Mouse (Mus musculus) liver (tissue): ENCODE measurements at regions not wholly inside any gene's neighbourhood (a gene's known extent, or its start where the extent isn't known, plus 50 kb on each side); places are given as distances from the start of the nearest gene placed in this dataset.
"Not testable (repeated sequence)": the region's sequence is repeated elsewhere in the genome, so short reads cannot be mapped to it uniquely, and the experiment has no call there.

Experiments
- DNase-seq: peaks from one replicate; pipeline ENCODE4 v3.0.0-alpha.2; 2020; ENCODE audit warnings: mixed read lengths

DNA sequence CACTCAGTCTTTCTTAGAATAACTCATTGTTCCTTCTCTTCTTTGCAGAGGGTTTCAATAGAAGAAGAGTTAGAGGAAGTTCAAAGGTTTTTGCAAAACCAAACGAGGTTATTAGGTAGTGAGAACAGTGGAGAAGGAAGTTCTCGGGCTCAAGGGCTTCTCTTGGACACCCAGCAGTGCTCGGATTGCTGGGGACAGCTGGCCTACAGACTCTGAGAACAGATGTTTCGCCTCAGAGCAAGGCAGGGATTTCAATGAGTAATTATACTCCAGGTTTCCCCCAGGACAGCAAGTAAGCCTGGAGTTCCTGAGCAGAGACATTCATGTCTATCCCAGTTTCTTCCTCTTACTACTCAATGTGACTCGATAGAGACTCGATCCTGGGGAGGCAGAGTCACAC is 94.4 kb downstream of the Cd24a start:
- DNase-seq: no peak

DNA sequence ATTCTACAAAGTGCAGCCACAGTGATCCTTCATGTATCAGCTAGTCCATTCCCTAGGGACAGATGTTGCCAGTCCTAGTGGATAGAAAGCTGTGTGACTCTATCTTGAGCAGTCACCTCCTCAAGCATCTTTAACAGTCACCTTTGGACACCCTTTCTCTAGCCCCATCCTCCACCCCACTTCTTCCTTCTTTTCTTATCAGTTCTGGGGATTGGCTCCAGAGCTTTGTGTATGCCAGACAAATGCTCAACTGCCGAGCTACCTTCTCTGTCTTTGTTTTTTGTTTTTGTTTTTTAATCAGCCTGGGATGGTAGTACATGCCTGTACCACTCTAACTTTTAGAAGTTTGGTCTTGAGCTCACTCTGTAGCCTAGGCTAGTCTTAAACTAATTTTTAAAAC is 96.7 kb downstream of the Cd24a start:
- no peak for DNase-seq

DNA sequence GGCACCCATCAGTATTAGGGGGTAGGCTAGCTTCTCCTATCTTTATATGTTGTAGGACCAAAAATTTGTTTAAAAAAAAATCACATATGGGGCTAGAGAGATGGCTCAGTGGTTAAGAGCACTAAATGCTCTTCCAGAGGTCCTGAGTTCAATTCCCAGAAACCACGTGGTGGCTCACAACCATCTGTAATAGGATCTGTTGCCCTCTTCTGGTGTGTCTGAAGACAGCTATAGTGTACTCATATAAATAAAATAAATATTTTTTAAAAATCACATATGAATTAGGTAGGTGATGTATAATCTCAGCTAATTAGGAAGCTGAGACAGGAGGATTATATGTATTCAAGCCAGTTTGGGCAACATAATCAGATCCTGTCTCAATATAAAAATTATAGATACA is 97.4 kb downstream of the Cd24a start:
- DNase-seq: not testable (repeated sequence)

DNA sequence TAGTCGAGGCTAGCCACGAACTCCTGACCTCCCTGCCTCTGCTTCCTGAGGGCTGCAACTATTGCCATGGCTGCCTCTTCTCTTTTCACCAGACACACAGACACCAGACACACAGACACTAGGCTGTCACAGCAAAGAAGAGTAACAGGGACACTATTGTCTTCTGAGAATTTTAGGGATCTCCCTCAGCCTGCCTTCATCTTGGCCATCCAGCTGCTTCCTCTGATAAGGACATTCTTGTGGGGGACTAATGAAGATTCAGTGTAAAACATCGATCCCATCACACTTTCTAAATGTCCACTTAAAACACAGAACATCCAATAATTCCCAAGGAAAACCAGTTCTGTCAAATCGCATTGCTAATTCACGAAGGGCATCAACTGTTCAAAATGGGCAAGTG is 98.2 kb downstream of the Cd24a start:
- peak; percentile 42 for DNase-seq

DNA sequence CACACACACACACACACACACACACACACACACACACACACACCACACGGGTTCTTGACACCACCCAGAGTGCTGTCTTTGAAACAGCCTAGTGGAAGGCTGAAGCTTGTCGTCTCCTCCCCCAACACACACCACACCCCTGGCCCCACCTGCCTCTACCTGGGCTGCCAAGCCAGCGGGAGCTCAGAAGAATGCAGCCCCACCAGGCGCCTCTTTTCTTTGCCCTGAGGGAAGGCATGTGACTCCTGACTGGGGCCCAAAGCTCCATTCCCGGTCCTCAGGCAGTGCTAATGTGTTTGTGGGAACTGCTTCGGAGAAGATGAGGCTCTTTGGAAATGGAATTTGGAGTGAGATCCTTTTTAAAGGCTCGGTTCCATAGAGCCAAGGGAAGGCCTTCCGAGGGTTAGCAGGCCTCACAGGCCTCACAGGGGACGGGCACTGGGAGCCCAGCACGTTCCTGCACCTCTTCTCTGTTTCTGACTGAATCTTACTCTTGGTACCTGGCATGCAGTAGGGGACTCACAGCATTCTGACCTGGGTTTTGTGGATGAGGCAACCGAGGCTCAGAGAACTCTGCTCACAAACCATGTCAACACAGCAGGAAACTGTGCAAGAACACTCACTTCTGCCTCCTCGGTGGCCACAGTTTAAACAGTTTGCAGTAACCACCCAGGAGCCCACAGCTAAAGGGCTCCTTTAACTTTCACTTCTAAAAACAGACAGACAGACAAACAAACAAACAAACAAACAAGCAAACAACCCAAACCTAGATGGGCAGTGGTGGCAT is 106.4 kb downstream of the Cd24a start:
- no peak for DNase-seq

DNA sequence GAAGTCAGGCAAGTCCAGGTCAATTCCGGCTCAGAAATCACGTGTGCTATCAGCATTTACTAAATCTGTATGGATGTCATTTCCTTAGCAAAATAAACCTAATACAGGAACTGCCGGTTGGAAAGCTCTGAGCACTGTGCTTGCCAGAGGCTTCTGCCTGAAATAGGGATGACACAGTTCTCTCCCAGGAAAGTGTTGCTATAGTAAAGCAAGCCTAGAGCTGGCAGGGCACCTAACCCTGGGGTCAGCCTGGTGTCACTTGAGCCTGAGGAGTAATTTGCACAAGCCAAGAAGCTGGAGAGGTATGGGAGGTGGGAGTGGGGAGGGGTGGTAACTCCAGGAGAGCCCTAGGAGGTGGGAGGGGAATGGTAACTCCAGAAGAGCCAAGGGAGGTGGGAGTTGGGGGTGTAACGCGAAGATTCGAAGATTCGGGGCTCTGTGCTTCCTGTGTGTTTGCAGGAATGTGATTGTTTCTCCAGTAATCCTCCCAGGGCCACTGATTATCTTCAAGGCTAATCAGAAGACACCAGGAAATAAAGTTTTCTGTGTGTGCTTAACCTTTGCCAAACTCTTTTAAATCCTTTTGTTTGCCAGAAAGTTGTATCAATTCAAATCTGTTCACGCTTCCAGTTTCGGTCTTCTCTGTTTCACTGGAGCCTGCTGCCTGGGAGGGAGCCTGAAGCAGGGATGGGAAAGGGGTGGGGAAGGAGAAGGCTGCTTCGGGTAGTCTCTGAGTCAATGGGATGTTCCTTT is 111.3 kb downstream of the Cd24a start:
- no peak for DNase-seq

DNA sequence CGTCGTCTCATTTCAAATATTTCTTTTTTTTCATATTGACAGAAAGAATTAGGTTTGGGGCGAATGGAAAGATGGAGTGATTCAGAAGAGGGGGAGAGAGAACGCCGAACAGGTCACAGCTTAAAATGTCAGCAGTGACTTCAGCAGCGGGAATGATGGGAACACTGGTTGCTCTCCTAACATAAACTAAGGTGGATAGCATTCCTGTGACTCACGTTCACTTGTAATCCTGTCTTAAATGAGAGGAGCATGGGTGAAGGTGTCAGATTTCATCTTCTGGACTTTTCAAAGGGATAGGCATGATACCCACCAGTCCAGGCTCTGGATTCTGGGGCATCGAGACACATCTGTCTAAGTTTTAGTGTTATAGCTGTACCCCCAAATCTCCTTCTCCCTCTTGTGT is 111.8 kb downstream of the Cd24a start:
- DNase-seq: no peak

DNA sequence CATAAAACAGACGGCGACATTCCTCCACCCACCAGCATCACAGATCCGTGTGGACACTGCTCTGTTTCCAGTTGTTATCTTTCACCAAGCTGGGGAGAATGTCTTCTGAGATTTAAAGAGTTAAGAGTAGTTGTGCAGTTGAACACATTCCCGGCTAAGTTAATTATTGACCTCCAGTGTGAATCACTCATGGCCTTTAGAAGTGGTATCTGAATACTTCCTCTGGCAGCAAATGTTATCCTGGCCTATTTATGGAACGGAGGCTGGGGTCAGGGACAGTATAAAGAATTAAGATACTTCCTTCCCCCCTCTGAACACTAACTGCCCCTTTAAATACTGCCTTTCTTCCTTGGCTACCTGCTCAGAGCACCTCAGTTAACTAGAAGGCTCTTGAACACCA is 115.9 kb downstream of the Cd24a start:
- no peak for DNase-seq

DNA sequence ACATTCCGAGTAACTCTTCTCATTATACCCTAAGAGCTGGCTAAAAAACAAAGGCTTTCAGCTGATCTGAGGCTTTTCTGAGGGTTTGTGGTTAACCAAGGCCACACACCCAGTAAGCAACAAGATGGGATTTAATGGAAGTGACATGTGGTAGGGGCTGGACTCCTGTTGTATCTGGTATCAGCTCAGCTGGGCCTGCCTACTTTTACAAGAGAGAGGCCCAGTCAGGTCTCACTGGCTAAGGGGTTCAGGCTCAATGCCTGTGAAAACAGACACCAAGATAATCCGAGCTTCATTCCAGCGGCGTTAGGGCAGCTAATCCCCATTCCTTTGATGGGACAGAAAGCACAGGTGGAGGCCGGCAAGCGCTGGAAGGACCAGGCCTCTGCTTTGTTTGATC is 116.4 kb downstream of the Cd24a start:
- DNase-seq: no peak

DNA sequence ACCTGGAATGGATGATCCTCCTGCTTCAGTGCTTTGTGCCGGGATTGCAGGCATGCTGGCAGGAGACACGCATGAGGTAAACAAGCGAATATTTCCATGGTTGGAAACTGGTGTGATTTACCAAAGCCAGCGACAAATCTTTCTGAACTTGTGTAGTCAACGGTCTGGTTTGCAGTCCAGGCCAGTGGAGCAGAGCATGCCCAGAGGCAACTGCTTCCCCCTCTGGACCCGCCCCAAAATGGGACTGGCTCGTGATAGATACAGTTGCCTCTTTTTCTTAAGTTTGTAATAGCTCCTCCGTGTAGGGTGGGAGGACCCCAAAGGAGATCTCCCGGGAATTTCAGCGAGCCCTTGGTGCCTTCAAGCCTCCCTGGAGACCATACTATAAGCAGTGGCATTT is 117.4 kb downstream of the Cd24a start:
- no peak for DNase-seq

DNA sequence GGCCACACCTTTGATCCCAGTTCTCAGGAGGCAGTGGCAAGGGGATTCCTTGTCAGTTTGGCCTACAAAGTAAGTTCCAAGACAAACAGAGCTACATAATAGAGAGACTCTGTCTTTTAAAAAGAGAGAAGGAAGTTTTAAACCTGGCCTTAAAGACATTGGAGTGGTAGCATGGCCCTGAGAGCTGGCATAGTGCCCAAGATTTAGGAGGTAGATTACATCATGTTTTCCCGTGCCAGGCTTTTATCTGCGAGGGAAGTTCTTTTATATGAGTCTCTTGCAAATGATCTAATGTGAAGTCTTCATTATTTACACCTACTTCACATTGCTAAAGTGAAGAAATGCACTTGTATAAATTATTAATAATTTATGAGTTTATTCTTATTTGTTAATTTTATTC is 119.8 kb downstream of the Cd24a start:
- no peak for DNase-seq

DNA sequence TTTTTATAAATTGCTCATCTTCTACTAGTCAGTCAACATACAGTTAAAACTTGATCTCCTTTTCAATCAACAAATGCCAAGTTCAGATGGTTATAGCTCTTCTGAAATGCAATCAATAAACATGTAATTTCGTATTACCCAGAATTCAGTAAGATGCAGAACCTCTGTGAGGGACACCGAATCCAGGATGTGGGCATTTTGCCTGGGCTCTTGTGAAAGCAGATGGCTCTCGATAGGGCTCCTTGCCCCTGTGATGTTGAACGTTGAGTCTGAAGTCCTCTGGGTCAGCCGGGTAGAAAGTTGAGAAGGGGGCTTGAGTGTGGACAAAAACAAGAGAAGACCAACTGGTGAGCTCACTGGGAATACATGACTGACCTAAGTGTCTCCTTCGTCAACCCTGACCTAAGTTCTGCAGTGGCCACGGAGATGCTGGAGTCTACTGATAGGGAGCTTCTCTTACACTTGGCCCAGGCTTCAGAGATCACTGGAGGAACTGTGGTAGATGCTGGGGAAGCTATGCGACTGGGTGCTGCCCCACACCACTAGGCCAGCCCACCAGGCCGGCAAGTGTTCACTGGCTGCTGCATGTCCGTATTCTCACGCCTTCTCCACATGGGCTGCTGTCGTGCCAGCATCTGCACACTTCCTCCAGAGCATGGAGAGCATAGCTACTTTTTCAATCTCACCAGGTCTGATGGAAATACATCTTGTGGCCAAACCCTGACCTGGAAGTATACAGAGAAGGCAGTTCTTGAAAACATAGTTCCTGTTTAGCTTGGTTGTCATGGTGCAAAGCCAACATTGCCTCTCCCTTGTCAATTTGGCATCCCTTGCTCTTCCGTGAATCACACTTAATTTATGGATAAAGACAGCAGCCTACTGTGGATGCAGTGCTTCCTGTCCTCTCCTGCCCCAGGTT is 122.5 kb downstream of the Cd24a start:
- DNase-seq: no peak

DNA sequence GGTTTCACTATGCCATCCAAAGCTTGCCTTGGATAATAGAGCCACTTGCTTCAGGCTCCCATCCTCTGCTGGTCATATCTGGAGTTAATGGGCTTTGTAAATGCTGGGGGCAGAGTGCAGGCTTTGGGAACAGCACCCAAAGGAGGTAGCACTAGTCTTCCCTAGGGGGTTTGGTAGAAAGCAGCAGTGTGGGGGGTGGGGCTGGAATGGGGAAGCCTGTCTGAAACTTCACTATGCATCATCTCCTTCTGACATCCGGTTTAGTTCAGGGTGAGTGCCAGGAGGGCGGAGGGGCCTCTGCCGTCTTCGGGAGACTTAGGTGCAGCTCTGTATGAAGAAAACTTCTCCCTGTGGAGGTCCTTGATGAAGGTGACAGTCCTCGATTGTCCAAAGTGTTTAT is 124.8 kb downstream of the Cd24a start:
- no peak for DNase-seq

DNA sequence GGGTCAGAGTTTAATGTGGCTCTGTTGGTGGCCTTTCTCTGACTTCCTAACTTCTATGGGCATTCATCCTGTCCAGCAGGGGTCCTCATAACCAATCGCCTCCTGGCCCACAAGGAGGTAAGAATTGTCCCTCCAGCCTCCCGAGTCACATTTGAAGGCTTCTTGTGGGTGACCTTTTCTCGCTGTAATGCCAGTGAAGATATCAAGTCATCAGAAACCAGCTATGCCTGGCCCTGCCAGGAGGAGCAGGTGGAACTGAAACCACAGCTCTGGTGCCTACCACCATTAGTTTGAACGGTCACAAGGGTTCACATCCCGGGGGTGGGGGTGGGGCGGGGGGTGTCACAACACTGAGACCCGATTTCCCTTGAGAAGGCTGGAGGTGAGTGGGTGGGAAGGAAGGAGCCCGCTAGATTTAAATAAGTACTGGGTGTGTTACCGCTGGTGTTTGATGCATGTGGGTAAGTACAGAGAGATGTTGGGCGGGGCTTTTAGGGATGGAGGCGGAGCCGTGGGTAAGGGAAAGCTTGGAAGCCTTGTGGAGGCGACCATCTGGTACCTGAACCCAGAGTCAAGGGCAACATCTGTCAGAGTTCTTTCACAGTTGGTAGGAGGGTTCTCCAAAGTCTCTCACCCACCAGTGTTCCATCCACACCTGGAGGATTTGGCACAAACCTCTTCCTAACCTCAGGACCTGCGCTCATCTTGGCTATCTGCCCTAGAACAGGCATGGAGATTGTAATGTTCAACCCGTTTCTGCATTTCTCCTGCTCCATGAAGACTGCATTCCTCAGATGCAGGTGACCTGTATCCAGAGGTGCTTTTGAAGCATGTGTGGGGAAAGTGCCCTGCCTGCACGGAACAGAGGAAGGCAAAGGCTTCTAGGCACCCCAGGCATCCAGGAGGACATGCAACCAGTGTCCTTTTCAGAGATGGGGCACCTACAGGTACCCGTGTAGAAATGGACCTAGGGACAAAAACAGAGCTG is 128.2 kb downstream of the Cd24a start:
- DNase-seq: peak; percentile 68

DNA sequence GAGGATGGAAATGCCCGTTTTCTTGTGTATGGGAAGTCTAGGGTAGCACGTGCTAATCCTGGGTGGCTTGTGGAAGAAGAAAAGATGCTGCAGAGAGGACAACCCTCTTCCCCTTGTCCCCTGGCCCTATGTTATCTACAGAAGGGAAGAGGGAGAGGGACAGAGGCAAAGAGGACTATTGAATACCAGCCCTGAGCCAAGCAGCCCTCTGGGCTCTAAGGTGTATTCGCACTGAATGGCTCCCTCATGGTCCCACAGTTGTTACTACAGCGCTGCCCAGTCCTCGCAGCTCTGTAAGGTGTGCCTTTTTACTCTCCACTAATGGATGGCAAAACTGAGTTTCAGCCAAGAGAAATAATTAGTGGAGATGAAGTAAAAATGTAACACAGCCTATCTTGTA is 128.9 kb downstream of the Cd24a start:
- DNase-seq: no peak

DNA sequence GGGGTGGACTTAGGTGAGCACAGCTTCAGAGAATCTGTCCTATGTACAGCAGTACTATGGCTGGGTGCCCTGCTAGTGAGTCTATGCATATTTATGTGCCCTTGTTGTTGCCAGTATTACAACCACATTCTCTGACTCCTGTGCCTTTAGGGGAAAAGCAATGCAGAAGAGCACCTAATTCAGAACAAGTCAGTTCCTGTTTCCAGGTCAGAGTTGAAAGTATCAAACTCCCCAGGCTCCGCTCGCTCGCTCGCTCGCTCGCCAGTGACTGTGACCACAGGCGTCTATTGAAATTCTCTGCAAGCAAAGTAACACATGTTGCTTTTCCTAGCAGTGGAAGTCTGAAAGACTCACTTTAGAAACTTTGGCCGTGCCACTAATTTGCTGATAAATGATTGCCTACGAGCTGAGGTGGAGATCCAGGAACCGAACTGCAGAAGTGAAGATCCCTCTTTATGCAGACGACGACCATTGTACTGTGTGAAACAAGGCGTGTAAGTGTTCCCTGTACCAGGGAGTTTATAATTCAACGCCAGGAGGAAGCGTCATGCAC is 129.8 kb downstream of the Cd24a start:
- DNase-seq: no peak

DNA sequence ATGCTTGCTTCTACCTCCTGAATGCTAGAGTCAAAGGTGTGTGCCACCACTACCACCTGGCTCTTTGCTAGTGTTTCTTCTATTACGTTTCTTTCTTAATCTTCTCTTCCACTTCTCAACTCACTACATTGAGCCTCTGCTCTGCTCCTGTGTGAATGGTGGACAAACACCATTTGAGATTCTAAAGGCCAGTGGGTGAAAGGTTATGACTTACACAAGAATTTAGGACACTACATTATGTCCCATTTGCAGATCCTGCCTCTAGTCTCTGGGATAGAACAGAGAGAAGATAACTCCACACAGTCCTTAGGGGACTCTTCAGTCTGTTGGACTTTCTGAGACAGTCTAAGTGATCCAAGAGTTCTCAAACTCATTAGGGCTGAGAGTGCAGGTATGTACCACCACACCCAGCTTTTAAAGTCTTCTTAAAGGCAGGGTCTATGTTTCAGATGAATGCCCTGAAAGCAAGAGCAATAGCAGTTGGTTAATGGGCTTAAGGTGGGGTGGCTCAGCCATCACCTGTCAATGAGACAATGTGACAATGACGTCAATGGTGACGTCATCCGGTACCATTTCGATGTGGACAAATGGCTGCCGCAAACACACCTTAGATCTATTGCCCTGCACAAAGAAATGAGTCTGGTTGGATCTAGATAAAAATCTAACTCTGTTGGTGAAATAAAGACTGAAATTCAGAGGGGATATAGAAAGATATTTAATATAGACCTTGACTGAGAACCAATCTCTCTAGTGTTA is 131.4 kb downstream of the Cd24a start:
- no peak for DNase-seq

DNA sequence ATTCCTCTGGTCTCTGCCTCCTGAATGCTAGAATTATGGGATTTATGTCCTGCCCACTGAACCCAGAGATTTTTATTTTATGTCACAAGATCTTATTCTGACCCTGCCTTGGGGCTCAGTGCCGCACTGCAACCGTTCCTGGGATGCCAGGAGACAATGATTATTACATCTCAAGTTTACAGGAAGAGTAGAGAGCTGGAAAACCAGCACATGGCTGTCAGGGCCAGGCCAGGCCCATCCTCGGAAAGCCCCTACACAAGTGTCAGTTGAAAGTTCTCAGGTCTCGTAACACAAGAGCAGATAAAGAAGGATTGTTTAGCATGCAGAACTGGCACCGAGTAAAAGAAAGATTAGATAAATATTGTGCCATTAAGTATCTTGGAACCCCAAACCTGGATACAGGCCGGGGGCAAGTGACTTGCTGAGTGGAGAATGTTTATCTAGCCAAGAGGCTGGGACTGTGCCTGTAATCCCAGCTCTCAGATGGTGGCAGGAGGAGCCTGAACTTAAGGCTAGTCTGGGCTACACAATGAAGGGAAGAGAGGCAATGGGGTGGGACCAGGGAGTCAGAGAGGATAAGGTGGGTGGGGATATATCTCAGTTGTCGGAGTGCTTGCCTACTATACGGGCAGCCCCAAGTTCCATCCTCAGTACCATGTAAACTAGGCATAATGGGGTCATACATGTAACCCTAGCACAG is 132.3 kb downstream of the Cd24a start:
- DNase-seq: peak; percentile 21

DNA sequence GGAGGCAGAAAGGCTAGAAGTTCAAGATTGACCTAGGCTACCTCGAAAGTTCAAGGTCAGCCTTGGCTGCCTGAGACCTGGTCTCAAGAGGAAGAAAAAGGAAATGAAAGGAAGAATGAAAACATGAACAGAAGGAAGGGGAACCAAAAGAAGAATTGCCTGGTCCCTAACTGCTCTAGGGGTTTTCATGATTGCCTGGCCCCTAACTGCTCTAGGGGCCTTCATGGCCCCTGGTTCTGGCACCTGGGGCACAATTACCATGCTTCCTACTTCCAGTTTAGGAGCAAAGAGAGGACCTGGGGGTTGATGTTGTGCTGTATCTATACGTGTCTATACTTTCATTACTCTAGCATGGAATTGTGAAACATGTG is 132.8 kb downstream of the Cd24a start:
- DNase-seq: no peak

DNA sequence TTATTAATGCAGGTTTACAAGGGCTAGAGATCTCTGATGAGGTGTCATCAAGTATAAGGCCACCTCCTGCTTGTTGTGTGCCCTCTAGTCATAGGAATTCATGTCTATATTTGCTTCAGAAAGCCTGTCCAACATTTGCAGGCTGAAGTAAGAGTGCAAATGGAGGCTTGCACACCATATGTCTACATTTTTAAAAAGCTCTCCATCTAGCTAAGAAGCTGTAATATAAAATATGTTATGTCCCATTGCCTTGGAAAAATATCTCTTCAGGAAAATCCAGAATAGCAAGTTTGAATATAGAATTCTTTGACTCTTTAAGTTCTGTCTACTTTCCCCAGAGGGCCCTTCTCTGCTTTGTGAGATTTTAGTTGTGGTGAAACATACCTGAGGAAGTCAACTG is 134.6 kb downstream of the Cd24a start:
- DNase-seq: no peak

DNA sequence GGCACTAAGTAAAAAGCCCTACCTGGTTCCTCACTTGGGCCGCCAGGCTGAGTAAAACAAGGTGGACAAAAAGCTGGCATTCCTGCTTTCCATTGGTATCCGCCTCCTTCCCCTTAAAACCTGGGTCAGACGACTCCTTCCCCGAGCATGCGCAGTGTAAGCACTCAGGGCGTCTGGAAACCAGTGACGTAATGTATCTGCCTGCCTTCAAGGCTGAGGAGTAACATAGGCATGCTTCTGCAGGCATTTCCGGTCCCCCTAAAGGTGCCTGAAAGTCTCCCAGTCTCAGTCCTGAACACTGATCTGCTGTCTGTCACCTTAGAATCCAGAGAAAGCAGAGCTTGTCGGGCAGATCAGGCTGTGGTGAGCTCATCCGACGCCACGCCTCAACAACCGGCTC is 140.7 kb downstream of the Cd24a start:
- DNase-seq: no peak
